Mouse (Mus musculus) liver, postnatal 0 days (tissue): ENCODE measurements around the gene Hpn.

ENCODE experiments used
- CTCF ChIP-seq: sonication (generic); IDR thresholded peaks from 2 replicates; pipeline ENCODE4 v1.5.1; 2016; ENCODE audit warnings: antibody characterized with exemption, low read depth
- EP300 ChIP-seq: IDR thresholded peaks from 2 replicates; pipeline ENCODE4 v1.6.1; 2016; ENCODE audit warnings: antibody characterized with exemption, low read depth, mild to moderate bottlenecking

DNA sequence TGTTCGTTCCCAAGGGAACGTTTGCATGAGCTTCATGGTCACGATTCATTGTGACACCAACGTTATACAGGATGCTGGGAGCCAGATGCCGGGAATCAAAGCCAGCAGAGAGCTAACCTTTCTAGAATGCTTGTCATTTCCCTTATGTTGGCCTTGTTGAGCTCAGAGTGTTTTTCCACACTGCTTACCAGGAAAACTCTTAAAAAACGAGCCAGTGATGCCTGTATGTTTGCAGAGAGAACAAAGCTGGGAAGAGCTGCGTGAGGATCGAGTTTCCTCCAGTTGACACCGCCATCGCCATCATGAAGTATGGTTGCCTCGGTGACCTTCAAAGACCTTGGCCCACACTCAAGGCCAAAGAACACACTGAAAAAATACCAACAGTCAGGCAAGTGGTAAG is 47.2 kb upstream of the Hpn start:
- TF ChIP-seq CTCF (no peak), EP300 (no peak)
